ENCODE assay signal across 21 mouse cellular contexts in the genomic region with DNA sequence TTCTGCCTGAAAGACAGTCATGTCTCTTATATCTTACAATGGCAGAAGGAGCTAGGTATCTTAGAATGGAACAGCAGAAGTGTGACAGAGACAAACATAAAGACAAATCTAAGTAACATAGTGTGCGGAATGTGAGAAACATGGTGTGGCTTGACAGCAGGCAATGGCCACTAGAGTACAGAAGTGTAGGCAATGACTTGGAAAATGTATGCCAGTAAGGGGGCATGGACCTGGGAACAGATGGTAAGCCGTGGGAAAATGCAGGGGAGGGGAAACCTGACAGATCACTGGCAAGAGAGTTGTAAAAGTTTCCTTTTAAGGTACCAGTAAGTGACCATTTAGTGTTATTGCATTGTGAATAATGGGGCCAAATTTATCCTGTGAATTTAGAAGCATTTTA.
DNase-seq lines count a peak whose midpoint lies in the region; ATAC-seq lines count a peak whose summit lies in the region.
"Had no signal": no experiment of that assay in that cellular context is flagged by ENCODE, and none has a peak within 500 bp of the region (broad histone marks: within the 10 kb centered on the region; RNA-seq: fewer than 3 reads in every experiment).

No protein-coding gene starts in this region.

- WGBS in kidney, embryonic 16.5 days, result 47% methylated on average over 2 of the region's 2 CpGs

- no peaks in the 10 kb centered on the region for H3K36me3 ChIP-seq in kidney, embryonic 16.5 days (ENCODE audit: insufficient read depth, low read length)
- H3K36me3 ChIP-seq: embryonic facial prominence, embryonic 12.5 days; forebrain, embryonic 15.5 days; heart, embryonic 10.5 days; hindbrain, embryonic 12.5 days had no signal

- H3K9ac ChIP-seq in kidney, embryonic 16.5 days (replicated peaks; ENCODE audit: low read length), result no peak overlapping the region
- H3K9ac ChIP-seq: embryonic facial prominence, embryonic 12.5 days; forebrain, embryonic 15.5 days; hindbrain, embryonic 12.5 days had no signal

- H3K27me3 ChIP-seq in kidney, embryonic 16.5 days (ENCODE audit: insufficient read depth, low read length), result no peaks in the 10 kb centered on the region
- H3K27me3 ChIP-seq: CH12.LX; embryonic facial prominence, embryonic 12.5 days; forebrain, embryonic 15.5 days; hindbrain, embryonic 12.5 days had no signal

- H3K4me2 ChIP-seq in kidney, embryonic 16.5 days (replicated peaks; ENCODE audit: low read depth, low read length), result no peak overlapping the region
- H3K4me2 ChIP-seq: embryonic facial prominence, embryonic 12.5 days; forebrain, embryonic 15.5 days; hindbrain, embryonic 12.5 days had no signal

- DNase-seq in right cerebral cortex, adult 18-20 months, result peak; percentile 56
- DNase-seq in right cerebral cortex, postnatal 14 days, result no peak
- DNase-seq in left cerebral cortex, adult 9 months (ENCODE audit: low spot score in 2 of 2), result peak; percentile 48 to 60
- DNase-seq in telencephalon, adult 2 months (ENCODE audit: low read depth, low spot score), result peak; percentile 76
- no peak for DNase-seq in embryo, embryonic 11 days
- DNase-seq: adrenal gland, adult 2 months; adrenal gland, postnatal 25 days; cerebellum, adult 2 months; gastrocnemius, adult 2 months; gastrocnemius, postnatal 25 days; heart, adult 11 months; heart, postnatal 10 days; heart, postnatal 4 days had no signal

- no peaks in the 10 kb centered on the region for H3K9me3 ChIP-seq in kidney, embryonic 16.5 days (ENCODE audit: low read length)
- H3K9me3 ChIP-seq: embryonic facial prominence, embryonic 12.5 days; forebrain, embryonic 15.5 days; heart, embryonic 10.5 days; hindbrain, embryonic 12.5 days had no signal

- H3K4me3 ChIP-seq in kidney, embryonic 16.5 days (ENCODE audit: low read length), result no peak overlapping the region
- H3K4me3 ChIP-seq: embryonic facial prominence, embryonic 12.5 days; forebrain, embryonic 15.5 days; gastrocnemius, adult 2 months; heart, embryonic 10.5 days; hindbrain, embryonic 12.5 days had no signal

- ATAC-seq in frontal cortex, adult (ENCODE audit: low TSS enrichment), result peak; percentile 87
- no peak for ATAC-seq in kidney, embryonic 16.5 days (ENCODE audit: low FRiP score, low TSS enrichment)
- ATAC-seq: forebrain, embryonic 15.5 days; hindbrain, embryonic 16.5 days had no signal

- no peak overlapping the region for H3K27ac ChIP-seq in kidney, embryonic 16.5 days (ENCODE audit: low read length)
- H3K27ac ChIP-seq: embryonic facial prominence, embryonic 12.5 days; forebrain, embryonic 15.5 days; gastrocnemius, adult 2 months; heart, embryonic 10.5 days; hindbrain, embryonic 12.5 days had no signal

- H3K4me1 ChIP-seq in kidney, embryonic 16.5 days (ENCODE audit: insufficient read depth, low read length), result no peaks in the 10 kb centered on the region
- H3K4me1 ChIP-seq: embryonic facial prominence, embryonic 12.5 days; forebrain, embryonic 15.5 days; heart, embryonic 10.5 days; hindbrain, embryonic 12.5 days had no signal

Comparison
In these comparisons a context has a peak if more than half of its experiments do, and no peak if none do; other contexts are left out.
1. DNase-seq: peak in right cerebral cortex, adult 18-20 months (single experiment), left cerebral cortex, adult 9 months (2 of 2) and telencephalon, adult 2 months (single experiment); none in right cerebral cortex, postnatal 14 days (single experiment) and embryo, embryonic 11 days (single experiment).